Mouse (Mus musculus) forebrain, embryonic 15.5 days (tissue): ENCODE results near the gene Sptbn4. TPM values are rescaled to one million over a fixed set of nuclear protein-coding genes. Genes with fewer than 3 reads are reported as not detected.

ENCODE experiments used
- ATAC-seq: fragments of 200-750 bp; cut with Nextera tagmentation; replicated peaks from 2 replicates; pipeline ENCODE4 v1.8.0; 2017; ENCODE audit warnings: mild to moderate bottlenecking, moderate TSS enrichment, moderate library complexity
- H3K27ac ChIP-seq: fragments of 300-500 bp; sonication (generic); replicated peaks from 2 replicates; pipeline ENCODE4 v1.5.1; 2015; ENCODE audit warnings: mild to moderate bottlenecking, inconsistent platforms
- H3K27me3 ChIP-seq: fragments of 300-500 bp; sonication (generic); 2 replicates; pipeline ENCODE4 v1.6.1; 2015; ENCODE audit warnings: inconsistent platforms
- H3K36me3 ChIP-seq: fragments of 300-500 bp; sonication (generic); 2 replicates; pipeline ENCODE4 v1.6.1; 2015; ENCODE audit warnings: mild to moderate bottlenecking, inconsistent platforms
- H3K4me1 ChIP-seq: fragments of 300-500 bp; sonication (generic); 2 replicates; pipeline ENCODE4 v1.6.1; 2015; ENCODE audit warnings: inconsistent platforms
- H3K4me2 ChIP-seq: fragments of 300-500 bp; sonication (generic); replicated peaks from 2 replicates; pipeline ENCODE4 v1.6.1; 2015; ENCODE audit warnings: mild to moderate bottlenecking, inconsistent platforms
- H3K4me3 ChIP-seq: fragments of 300-500 bp; sonication (generic); 2 replicates; pipeline ENCODE4 v1.5.1; 2015; ENCODE audit warnings: mild to moderate bottlenecking, inconsistent platforms
- H3K9ac ChIP-seq: fragments of 300-500 bp; sonication (generic); replicated peaks from 2 replicates; pipeline ENCODE4 v1.6.1; 2015; ENCODE audit warnings: mild to moderate bottlenecking, inconsistent platforms
- H3K9me3 ChIP-seq: fragments of 300-500 bp; sonication (generic); 2 replicates; pipeline ENCODE4 v1.6.1; 2016; ENCODE audit warnings: inconsistent platforms
- WGBS: fragments of 180-500 bp; shearing (Covaris S2); methylation state at CpG from one replicate; pipeline ENCODE4 v1.1.7; 2015; ENCODE audit warnings: mixed read lengths; 5-methylcytosine and 5-hydroxymethylcytosine counted together
- polyA plus RNA-seq: library from polyadenylated mRNA; unstranded; fragments of >200 nt; fragmentation: Nextera tagmentation; extraction: Ambion mirVana; gene quantifications from 2 replicates; pipeline ENCODE4 v1.2.1, GENCODE M21; 2015

Sptbn4 gene
- polyA plus RNA-seq, 1 experiment from 2014 or later, result 2.0 TPM

GRCm38 (mm10) chr7:27449256-27449862 lies 1.9 kb upstream of the Sptbn4 start:
- no peaks in the 10 kb centered on the region for H3K27me3 ChIP-seq
- WGBS, result 62% methylated on average over 10 of the region's 10 CpGs
- H3K36me3 ChIP-seq, result no peaks in the 10 kb centered on the region
- no peak overlapping the region for H3K27ac ChIP-seq
- H3K9ac ChIP-seq, result no peak overlapping the region
- no peaks in the 10 kb centered on the region for H3K9me3 ChIP-seq
- no peak overlapping the region for H3K4me3 ChIP-seq
- no peak for ATAC-seq
- no peak overlapping the region for H3K4me2 ChIP-seq
- peaks cover 12% of the 10 kb centered on the region; the same call in 1 of the 2 replicates for H3K4me1 ChIP-seq

- Histone ChIP-seq H3K36me3 (no peaks in the 10 kb centered on the region), H3K9ac (no peak overlapping the region), H3K4me3 (peak overlapping the region; percentile 51), H3K4me1 (peaks cover 12% of the 10 kb centered on the region; the same call in 1 of the 2 replicates), H3K27ac (no peak overlapping the region), H3K9me3 (no peaks in the 10 kb centered on the region), H3K4me2 (peak overlapping the region; percentile 73), H3K27me3 (no peaks in the 10 kb centered on the region)
- WGBS, result 58% methylated on average over 15 of the region's 15 CpGs
- ATAC-seq, result no peak; the same call in 1 of the 2 replicates
Measured at GRCm38 (mm10) chr7:27448421-27449206, 1.1 kb upstream of the Sptbn4 start.

DNA sequence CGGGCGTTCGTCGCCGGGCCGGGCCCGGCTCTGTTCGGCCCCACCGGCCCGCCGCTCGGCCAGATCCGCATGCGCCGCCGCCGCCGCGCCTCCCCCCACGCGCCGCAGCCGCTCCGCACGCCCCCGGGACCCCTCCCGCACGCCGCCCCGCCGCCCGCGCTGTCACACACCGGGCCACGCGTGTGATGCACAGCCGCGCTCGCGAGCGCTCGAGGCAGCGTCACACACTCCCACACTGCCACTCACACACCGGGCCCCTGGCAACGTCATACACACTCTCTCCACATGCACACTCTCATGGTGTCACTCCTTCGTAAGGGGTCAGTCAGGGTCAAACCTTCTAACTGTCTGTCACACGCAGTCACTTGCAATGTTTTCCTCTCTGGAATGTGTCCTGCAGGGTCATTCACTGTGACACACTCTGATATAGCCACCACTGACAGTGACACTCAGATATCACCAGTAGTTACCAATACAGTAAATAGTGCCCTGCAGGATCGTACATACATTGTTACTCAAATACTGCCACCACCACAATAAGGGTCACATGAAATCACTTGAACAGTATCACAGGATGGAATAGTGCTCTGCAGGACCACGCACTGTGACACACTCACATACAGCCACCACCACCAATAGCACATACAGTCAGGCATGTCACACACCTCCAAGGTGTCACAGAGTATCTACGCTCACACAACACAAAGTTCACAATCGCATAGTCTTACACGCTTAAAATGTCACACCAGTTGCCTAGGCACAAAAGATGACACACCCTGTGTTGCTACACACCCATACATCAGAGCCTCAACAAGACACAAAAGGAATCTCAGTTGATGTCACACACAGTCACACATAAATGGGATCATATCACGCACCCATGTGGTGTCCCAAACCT lies 716 bp downstream of the Sptbn4 start:
- no peaks in the 10 kb centered on the region for H3K27me3 ChIP-seq
- no peaks in the 10 kb centered on the region for H3K36me3 ChIP-seq
- peaks cover 12% of the 10 kb centered on the region; the same call in 1 of the 2 replicates for H3K4me1 ChIP-seq
- WGBS, result 6% methylated on average over 48 of the region's 53 CpGs
- ATAC-seq, result peak; percentile 52
- peak overlapping the region; percentile 51 for H3K4me3 ChIP-seq
- no peaks in the 10 kb centered on the region for H3K9me3 ChIP-seq
- H3K4me2 ChIP-seq, result peak overlapping the region; percentile 73
- H3K27ac ChIP-seq, result peak overlapping the region; percentile 53
- H3K9ac ChIP-seq, result peak overlapping the region; percentile 72

DNA sequence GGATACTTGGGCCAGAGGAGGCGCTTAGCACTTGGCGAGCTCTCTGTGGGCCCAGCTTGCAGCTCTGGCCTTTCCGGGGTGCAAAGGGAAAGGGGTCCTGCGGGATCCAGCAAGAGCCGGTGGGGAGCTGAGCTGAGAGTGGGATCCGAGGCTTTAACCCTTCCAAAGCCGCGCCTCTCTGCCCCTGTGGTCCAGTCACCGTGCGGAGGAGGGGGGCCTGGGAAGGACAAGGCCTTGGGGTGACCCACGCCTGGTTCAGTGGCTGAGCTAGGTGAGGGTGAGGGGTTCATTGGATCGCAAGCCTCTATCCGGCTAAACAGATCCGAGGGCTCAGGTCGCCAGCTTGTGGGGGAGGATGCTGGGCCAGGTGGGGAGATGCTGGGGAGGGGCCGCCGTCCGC lies 1.4 kb downstream of the Sptbn4 start:
- H3K27me3 ChIP-seq, result no peaks in the 10 kb centered on the region
- peak overlapping the region; percentile 51 for H3K4me3 ChIP-seq
- peak overlapping the region; percentile 72 for H3K9ac ChIP-seq
- H3K4me1 ChIP-seq, result peaks cover 12% of the 10 kb centered on the region; the same call in 1 of the 2 replicates
- peak overlapping the region; percentile 53 for H3K27ac ChIP-seq
- no peaks in the 10 kb centered on the region for H3K9me3 ChIP-seq
- H3K4me2 ChIP-seq, result peak overlapping the region; percentile 73
- no peaks in the 10 kb centered on the region for H3K36me3 ChIP-seq
- 2% methylated on average over 15 of the region's 18 CpGs for WGBS
- no peak for ATAC-seq

- Histone ChIP-seq H3K36me3 (no peaks in the 10 kb centered on the region; the same call in 1 of the 2 replicates), H3K4me3 (no peak overlapping the region), H3K9me3 (no peaks in the 10 kb centered on the region), H3K27me3 (peaks cover 7% of the 10 kb centered on the region; the same call in 1 of the 2 replicates), H3K4me2 (no peak overlapping the region), H3K27ac (no peak overlapping the region), H3K9ac (no peak overlapping the region), H3K4me1 (no peaks in the 10 kb centered on the region)
- WGBS, result 84% methylated on average over 4 of the region's 4 CpGs
- ATAC-seq, result no peak
Measured at GRCm38 (mm10) chr7:27440014-27440413, 7.5 kb downstream of the Sptbn4 start.

DNA sequence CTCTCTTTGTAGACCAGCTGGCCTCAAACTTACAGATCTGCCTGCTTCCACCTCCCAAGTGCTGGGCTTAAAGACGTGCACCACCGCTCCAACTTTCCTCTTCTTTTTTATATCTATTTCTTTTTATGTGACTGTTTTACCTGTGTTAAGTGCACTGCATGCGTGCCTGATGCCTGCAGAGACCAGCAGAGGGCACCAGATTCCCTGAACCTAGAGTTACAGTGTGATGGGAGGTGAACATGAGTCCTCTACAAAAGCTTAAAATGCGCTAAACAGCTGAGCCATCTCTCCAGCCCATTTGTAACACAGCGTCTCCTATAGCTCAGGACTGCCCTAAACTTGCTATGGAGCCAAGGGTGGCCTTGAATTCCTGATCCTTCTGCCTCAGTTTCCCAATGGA lies 9.9 kb downstream of the Sptbn4 start:
- no peak for ATAC-seq
- Histone ChIP-seq H3K4me1 (no peaks in the 10 kb centered on the region), H3K4me2 (no peak overlapping the region), H3K36me3 (no peaks in the 10 kb centered on the region; the same call in 1 of the 2 replicates), H3K4me3 (no peak overlapping the region), H3K27ac (no peak overlapping the region), H3K9ac (no peak overlapping the region), H3K27me3 (peaks cover 16% of the 10 kb centered on the region; the same call in 1 of the 2 replicates), H3K9me3 (no peaks in the 10 kb centered on the region)
- WGBS, result 58% methylated on average over 5 of the region's 5 CpGs

- H3K9me3 ChIP-seq, result 0 out of 2 replicates have a peak, but pooled peaks cover 2% of the 10 kb centered on the region
- 16% methylated on average over 10 of the region's 10 CpGs for WGBS
- no peak overlapping the region for H3K4me3 ChIP-seq
- no peak overlapping the region for H3K4me2 ChIP-seq
- no peak for ATAC-seq
- no peaks in the 10 kb centered on the region for H3K4me1 ChIP-seq
- H3K27ac ChIP-seq, result no peak overlapping the region
- no peak overlapping the region for H3K9ac ChIP-seq
- peaks cover 16% of the 10 kb centered on the region; the same call in 1 of the 2 replicates for H3K27me3 ChIP-seq
- peaks cover 4% of the 10 kb centered on the region; the same call in 1 of the 2 replicates for H3K36me3 ChIP-seq
Measured at GRCm38 (mm10) chr7:27433794-27434193, 13.7 kb downstream of the Sptbn4 start.

- no peaks in the 10 kb centered on the region for H3K4me1 ChIP-seq
- peaks cover 16% of the 10 kb centered on the region; the same call in 1 of the 2 replicates for H3K27me3 ChIP-seq
- H3K4me2 ChIP-seq, result no peak overlapping the region
- no peak overlapping the region for H3K9ac ChIP-seq
- 34% methylated on average over 10 of the region's 10 CpGs for WGBS
- H3K36me3 ChIP-seq, result peaks cover 4% of the 10 kb centered on the region; the same call in 1 of the 2 replicates
- 0 out of 2 replicates have a peak, but pooled peaks cover 2% of the 10 kb centered on the region for H3K9me3 ChIP-seq
- H3K27ac ChIP-seq, result no peak overlapping the region
- H3K4me3 ChIP-seq, result no peak overlapping the region
- ATAC-seq, result no peak
Measured at GRCm38 (mm10) chr7:27433349-27433748, 14.1 kb downstream of the Sptbn4 start.

GRCm38 (mm10) chr7:27429135-27429534 lies 18.4 kb downstream of the Sptbn4 start:
- Histone ChIP-seq H3K9me3 (0 out of 2 replicates have a peak, but pooled peaks cover 2% of the 10 kb centered on the region), H3K4me3 (no peak overlapping the region), H3K9ac (no peak overlapping the region), H3K4me1 (no peaks in the 10 kb centered on the region), H3K4me2 (no peak overlapping the region), H3K27me3 (0 out of 2 replicates have a peak, but pooled peaks cover 3% of the 10 kb centered on the region), H3K27ac (no peak overlapping the region), H3K36me3 (peaks cover 4% of the 10 kb centered on the region; the same call in 1 of the 2 replicates)
- WGBS, result 63% methylated on average over 2 of the region's 2 CpGs
- ATAC-seq, result no peak

- no peak for ATAC-seq
Measured at GRCm38 (mm10) chr7:27428002-27428401, 19.5 kb downstream of the Sptbn4 start.

DNA sequence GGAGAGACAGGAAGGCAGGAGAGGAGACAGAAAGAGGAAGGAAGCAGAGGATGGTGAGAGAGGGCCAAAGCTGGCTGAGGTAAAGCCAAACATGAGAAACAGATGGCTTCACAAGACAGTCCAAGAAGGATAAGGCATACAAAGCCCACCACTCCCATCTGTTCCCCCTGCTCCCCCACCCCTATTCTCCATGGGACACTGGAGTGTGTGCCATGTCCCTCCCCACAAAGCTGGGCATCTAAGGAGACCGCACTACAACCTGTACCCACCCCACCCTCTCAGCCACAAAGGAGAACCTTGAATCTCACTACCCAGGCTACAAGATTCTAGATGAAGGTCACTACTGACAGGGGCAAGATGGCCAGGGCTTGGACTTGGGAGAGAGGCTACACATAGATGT lies 20.1 kb downstream of the Sptbn4 start:
- H3K36me3 ChIP-seq, result peaks cover 6% of the 10 kb centered on the region; the same call in 1 of the 2 replicates
- H3K4me1 ChIP-seq, result no peaks in the 10 kb centered on the region
- ATAC-seq, result no peak
- H3K9ac ChIP-seq, result no peak overlapping the region
- H3K9me3 ChIP-seq, result 0 out of 2 replicates have a peak, but pooled peaks cover 2% of the 10 kb centered on the region
- no peak overlapping the region for H3K4me2 ChIP-seq
- no peak overlapping the region for H3K4me3 ChIP-seq
- no peak overlapping the region for H3K27ac ChIP-seq
- 84% methylated on average over 1 of the region's 1 CpGs for whole genome bisulfite sequencing
- H3K27me3 ChIP-seq, result no peaks in the 10 kb centered on the region

More at GRCm38 (mm10) chr7:27428002-27428401, 19.5 kb downstream of the Sptbn4 start:
- 84% methylated on average over 11 of the region's 11 CpGs for WGBS
- H3K4me2 ChIP-seq, result no peak overlapping the region
- 0 out of 2 replicates have a peak, but pooled peaks cover 2% of the 10 kb centered on the region for H3K9me3 ChIP-seq
- H3K27ac ChIP-seq, result no peak overlapping the region
- no peaks in the 10 kb centered on the region for H3K4me1 ChIP-seq
- no peak overlapping the region for H3K4me3 ChIP-seq
- H3K27me3 ChIP-seq, result no peaks in the 10 kb centered on the region
- H3K36me3 ChIP-seq, result peaks cover 6% of the 10 kb centered on the region; the same call in 1 of the 2 replicates
- no peak overlapping the region for H3K9ac ChIP-seq
